Mouse (Mus musculus): Measurements from ENCODE around the gene Zfp786. TPM values are rescaled to one million over a fixed set of nuclear protein-coding genes. Genes with fewer than 3 reads are reported as not detected.
"Not testable (repeated sequence)": the region's sequence is repeated elsewhere in the genome, so short reads cannot be mapped to it uniquely, and the experiment has no call there.

Gene Zfp786
- polyA plus RNA-seq, 1 experiment from 2014 or later: 16.0 TPM

DNA sequence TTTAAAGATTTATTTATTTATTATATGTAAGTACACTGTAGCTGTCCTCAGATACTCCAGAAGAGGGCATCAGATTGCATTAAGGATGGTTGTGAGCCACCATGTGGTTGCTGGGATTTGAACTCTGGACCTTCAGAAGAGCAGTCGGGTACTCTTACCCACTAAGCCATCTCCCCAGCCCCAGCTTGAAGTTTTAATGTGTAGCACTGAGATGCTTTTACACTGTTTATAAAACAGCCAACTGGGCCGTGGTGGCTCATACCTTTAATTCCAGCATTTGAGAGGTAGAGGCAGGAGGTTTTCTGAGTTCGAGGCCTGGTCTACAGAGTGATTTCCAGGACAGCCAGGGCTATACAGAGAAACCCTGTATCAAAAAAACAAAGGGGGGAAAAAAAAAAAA lies 27.1 kb upstream of the Zfp786 start:
- not testable (repeated sequence) for H3K4me2 ChIP-seq (ENCODE audit: low read length); H3K4me3 ChIP-seq (replicated peaks; ENCODE audit: low read depth, low read length); H3K9ac ChIP-seq (replicated peaks; ENCODE audit: low read length); DNase-seq; ATAC-seq (ENCODE audit: low FRiP score, low TSS enrichment); H3K4me1 ChIP-seq (ENCODE audit: control insufficient read depth, insufficient read depth, low read length); H3K9me3 ChIP-seq (ENCODE audit: control insufficient read depth, low read length); H3K27me3 ChIP-seq (ENCODE audit: control insufficient read depth, insufficient read depth, low read length); H3K27ac ChIP-seq (replicated peaks; ENCODE audit: low read depth, low read length)
- 97% methylated on average over 3 of the region's 3 CpGs for WGBS
- peaks cover 37% of the 10 kb centered on the region for H3K36me3 ChIP-seq (ENCODE audit: control insufficient read depth, insufficient read depth, low read length)

DNA sequence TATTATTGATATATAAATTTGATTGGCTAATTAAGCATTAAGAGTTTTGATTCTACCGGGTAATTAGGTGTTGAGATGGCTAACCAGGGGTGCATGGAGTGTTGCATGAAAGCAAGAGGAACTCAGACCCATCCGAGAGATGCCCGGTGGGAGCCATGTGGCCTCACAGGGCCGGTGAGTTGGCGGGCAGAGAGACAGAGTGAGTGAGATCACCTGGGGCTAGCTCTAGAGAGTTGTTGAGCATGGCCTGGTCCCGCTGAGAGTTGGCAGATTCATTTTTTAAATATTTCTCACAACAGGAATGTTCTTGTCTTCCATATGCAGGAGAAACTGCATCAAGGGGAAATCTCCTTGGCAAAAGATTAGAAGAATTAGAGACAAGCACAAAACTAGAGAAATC lies 26.6 kb upstream of the Zfp786 start:
- 92% methylated on average over 6 of the region's 6 CpGs for WGBS
- H3K4me3 ChIP-seq (replicated peaks; ENCODE audit: low read depth, low read length): no peak overlapping the region
- peaks cover 33% of the 10 kb centered on the region for H3K36me3 ChIP-seq (ENCODE audit: control insufficient read depth, insufficient read depth, low read length)
- H3K9ac ChIP-seq (replicated peaks; ENCODE audit: low read length): no peak overlapping the region
- ATAC-seq (ENCODE audit: low FRiP score, low TSS enrichment) (no peak), DNase-seq (no peak)
- H3K4me1 ChIP-seq (ENCODE audit: control insufficient read depth, insufficient read depth, low read length): no peaks in the 10 kb centered on the region
- no peak overlapping the region for H3K27ac ChIP-seq (replicated peaks; ENCODE audit: low read depth, low read length)
- H3K4me2 ChIP-seq (ENCODE audit: low read length): no peak overlapping the region
- H3K27me3 ChIP-seq (ENCODE audit: control insufficient read depth, insufficient read depth, low read length): no peaks in the 10 kb centered on the region
- H3K9me3 ChIP-seq (ENCODE audit: control insufficient read depth, low read length): no peaks in the 10 kb centered on the region

DNA sequence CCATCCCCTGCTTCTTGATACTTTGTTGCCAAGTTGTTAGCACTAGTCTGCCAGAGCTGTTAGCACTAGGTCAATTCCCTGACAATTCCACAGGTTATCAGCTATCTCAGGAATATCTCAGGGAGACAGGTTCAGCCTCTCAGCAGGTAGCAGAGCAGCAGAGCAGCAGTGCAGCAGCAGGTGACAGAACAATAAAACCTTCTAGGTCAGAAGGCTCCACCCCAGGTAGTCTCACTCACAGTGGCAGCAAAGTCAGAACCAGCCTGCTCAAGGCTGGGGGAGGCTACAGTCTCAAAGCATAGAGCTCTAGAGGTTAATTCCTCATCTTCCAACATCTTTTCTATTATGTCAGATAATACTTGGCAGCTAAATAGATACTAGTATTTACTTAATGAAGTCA lies 15.1 kb upstream of the Zfp786 start:
- Histone ChIP-seq H3K4me3 (replicated peaks; ENCODE audit: low read depth, low read length) (no peak overlapping the region), H3K9ac (replicated peaks; ENCODE audit: low read length) (no peak overlapping the region), H3K27ac (replicated peaks; ENCODE audit: low read depth, low read length) (no peak overlapping the region), H3K36me3 (ENCODE audit: control insufficient read depth, insufficient read depth, low read length) (peaks cover 22% of the 10 kb centered on the region), H3K4me1 (ENCODE audit: control insufficient read depth, insufficient read depth, low read length) (no peaks in the 10 kb centered on the region), H3K27me3 (ENCODE audit: control insufficient read depth, insufficient read depth, low read length) (no peaks in the 10 kb centered on the region), H3K9me3 (ENCODE audit: control insufficient read depth, low read length) (no peaks in the 10 kb centered on the region), H3K4me2 (ENCODE audit: low read length) (no peak overlapping the region)
- ATAC-seq (ENCODE audit: low FRiP score, low TSS enrichment) (no peak), DNase-seq (no peak)

DNA sequence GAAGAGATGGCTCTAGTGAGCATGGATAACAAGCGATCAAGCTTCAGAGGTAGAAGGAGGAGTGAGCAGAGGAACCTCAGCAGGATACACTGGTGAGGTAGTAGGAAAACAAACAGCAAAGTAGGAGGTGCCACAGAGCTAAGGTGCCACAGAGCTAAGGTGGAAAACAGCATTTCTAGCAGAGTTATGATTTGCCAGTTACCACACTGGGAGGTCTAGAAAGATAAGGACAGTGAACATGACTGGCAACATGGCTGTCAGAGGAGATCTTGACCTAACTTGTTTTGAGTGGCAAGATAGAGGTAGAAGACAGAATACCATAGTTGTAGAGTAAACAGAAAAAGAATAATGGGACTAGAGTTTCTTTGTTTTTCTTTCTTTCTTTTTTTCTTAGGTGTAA lies 11.7 kb upstream of the Zfp786 start:
- no peak for ATAC-seq (ENCODE audit: low FRiP score, low TSS enrichment)
- Histone ChIP-seq H3K27me3 (ENCODE audit: control insufficient read depth, insufficient read depth, low read length) (no peaks in the 10 kb centered on the region), H3K9me3 (ENCODE audit: control insufficient read depth, low read length) (no peaks in the 10 kb centered on the region), H3K36me3 (ENCODE audit: control insufficient read depth, insufficient read depth, low read length) (peaks cover 29% of the 10 kb centered on the region), H3K27ac (replicated peaks; ENCODE audit: low read depth, low read length) (no peak overlapping the region), H3K4me2 (ENCODE audit: low read length) (no peak overlapping the region), H3K4me1 (ENCODE audit: control insufficient read depth, insufficient read depth, low read length) (peaks cover 7% of the 10 kb centered on the region; the same call in 1 of the 2 replicates), H3K9ac (replicated peaks; ENCODE audit: low read length) (no peak overlapping the region), H3K4me3 (replicated peaks; ENCODE audit: low read depth, low read length) (no peak overlapping the region)
- DNase-seq: no peak
- WGBS: 95% methylated on average over 1 of the region's 1 CpGs

DNA sequence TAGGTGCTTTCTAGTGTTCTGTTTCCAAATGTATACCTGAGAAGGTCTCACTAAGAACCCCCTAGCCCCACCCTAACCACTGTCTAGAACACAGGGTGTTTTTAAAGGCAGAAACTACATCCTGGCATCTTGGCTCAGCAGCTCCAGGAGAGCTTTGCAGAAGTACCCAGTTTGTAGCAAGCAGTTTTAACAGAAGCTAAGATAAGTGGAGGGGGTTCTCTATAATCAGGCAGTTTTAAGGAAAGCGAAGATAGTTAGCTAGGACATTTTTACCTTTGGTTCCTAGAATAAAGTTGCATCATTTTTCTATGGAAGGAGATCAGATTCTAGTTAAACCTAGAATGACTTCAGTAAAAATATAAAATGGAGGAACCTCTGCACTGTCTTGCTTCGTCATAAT lies 11.2 kb upstream of the Zfp786 start:
- DNase-seq (no peak), ATAC-seq (ENCODE audit: low FRiP score, low TSS enrichment) (no peak)
- no peak overlapping the region for H3K9ac ChIP-seq (replicated peaks; ENCODE audit: low read length)
- H3K36me3 ChIP-seq (ENCODE audit: control insufficient read depth, insufficient read depth, low read length): peaks cover 29% of the 10 kb centered on the region
- H3K27me3 ChIP-seq (ENCODE audit: control insufficient read depth, insufficient read depth, low read length): no peaks in the 10 kb centered on the region
- H3K27ac ChIP-seq (replicated peaks; ENCODE audit: low read depth, low read length): no peak overlapping the region
- H3K4me3 ChIP-seq (replicated peaks; ENCODE audit: low read depth, low read length): no peak overlapping the region
- H3K4me1 ChIP-seq (ENCODE audit: control insufficient read depth, insufficient read depth, low read length): peaks cover 11% of the 10 kb centered on the region; the same call in 1 of the 2 replicates
- H3K9me3 ChIP-seq (ENCODE audit: control insufficient read depth, low read length): no peaks in the 10 kb centered on the region
- no peak overlapping the region for H3K4me2 ChIP-seq (ENCODE audit: low read length)
- 95% methylated on average over 2 of the region's 2 CpGs for WGBS

DNA sequence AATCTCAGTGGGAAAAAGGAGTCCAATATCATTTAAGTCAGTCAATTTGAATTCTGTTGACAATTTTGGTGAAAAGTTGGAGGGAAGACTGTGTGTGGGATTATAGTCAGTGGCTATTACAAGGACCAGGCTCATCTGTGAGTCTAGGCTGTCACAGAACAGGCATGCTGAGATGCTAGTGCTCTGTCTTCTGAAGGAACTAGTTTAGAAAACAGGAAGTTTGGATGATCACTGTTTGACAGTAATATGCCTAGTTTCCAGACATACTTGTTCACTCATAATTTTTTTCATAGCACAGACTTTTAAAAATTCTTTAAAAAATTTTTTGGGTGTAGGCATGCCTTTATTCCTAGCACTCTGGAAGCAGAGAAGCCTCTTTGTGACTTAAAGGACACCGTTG lies 10.4 kb upstream of the Zfp786 start:
- Histone ChIP-seq H3K27ac (replicated peaks; ENCODE audit: low read depth, low read length) (no peak overlapping the region), H3K4me2 (ENCODE audit: low read length) (no peak overlapping the region), H3K9me3 (ENCODE audit: control insufficient read depth, low read length) (no peaks in the 10 kb centered on the region), H3K36me3 (ENCODE audit: control insufficient read depth, insufficient read depth, low read length) (peaks cover 24% of the 10 kb centered on the region), H3K9ac (replicated peaks; ENCODE audit: low read length) (no peak overlapping the region), H3K4me3 (replicated peaks; ENCODE audit: low read depth, low read length) (no peak overlapping the region), H3K4me1 (ENCODE audit: control insufficient read depth, insufficient read depth, low read length) (peaks cover 14% of the 10 kb centered on the region; the same call in 1 of the 2 replicates), H3K27me3 (ENCODE audit: control insufficient read depth, insufficient read depth, low read length) (no peaks in the 10 kb centered on the region)
- ATAC-seq (ENCODE audit: low FRiP score, low TSS enrichment) (no peak), DNase-seq (no peak)
- 94% methylated on average over 1 of the region's 1 CpGs for WGBS

DNA sequence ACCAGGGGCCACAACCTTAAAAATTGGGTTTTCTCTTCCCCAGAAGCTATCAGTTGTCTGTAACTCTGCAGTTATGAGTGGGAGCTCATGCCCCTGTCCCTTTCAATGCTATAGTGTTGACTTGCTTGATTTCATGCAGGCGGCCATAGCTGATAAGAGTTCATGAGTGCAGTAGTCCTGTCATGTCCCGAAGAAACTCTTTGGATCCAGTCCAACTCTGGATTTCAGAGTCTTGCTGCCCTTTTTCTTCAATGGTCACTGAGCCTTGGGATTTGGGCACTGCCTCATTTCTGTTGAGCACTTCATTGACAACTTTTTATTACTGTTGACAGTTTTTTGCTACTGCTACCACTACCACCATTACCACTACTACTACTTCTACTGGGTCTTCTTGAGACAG lies 7.0 kb upstream of the Zfp786 start:
- Histone ChIP-seq H3K27me3 (ENCODE audit: control insufficient read depth, insufficient read depth, low read length) (no peaks in the 10 kb centered on the region), H3K36me3 (ENCODE audit: control insufficient read depth, insufficient read depth, low read length) (peaks cover 17% of the 10 kb centered on the region), H3K27ac (replicated peaks; ENCODE audit: low read depth, low read length) (no peak overlapping the region), H3K4me3 (replicated peaks; ENCODE audit: low read depth, low read length) (no peak overlapping the region), H3K4me2 (ENCODE audit: low read length) (no peak overlapping the region; the same call in 1 of the 2 replicates), H3K9ac (replicated peaks; ENCODE audit: low read length) (no peak overlapping the region), H3K9me3 (ENCODE audit: control insufficient read depth, low read length) (no peaks in the 10 kb centered on the region), H3K4me1 (ENCODE audit: control insufficient read depth, insufficient read depth, low read length) (peaks cover 14% of the 10 kb centered on the region; the same call in 1 of the 2 replicates)
- ATAC-seq (ENCODE audit: low FRiP score, low TSS enrichment) (no peak), DNase-seq (no peak)
- WGBS: 85% methylated on average over 2 of the region's 2 CpGs

DNA sequence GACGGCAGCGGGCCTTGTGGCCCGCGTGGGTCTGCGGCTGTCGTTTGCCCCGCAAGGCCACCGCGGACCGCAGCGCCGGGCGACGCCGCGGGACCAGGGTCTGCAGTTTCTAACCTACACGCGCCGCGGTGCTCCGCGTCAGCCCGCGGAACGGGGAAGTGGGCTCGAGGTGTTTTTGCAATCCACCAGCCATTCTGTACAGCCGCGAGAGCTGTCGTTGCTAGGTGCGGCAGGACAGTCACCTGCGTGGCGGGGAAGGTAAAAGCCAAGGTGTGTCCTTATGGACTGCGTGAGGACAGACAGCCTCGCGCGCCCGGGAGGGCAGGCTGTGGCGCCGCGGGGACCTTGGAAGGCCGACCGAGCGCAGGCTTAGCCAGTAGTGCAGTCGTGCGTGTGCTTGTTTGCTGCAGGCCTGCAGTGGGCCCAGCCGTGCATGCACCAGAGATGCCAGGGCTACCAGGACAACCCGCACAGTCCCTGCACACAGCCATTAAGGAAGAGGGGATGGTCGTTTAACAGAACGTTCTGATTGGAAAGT lies 5.4 kb upstream of the Zfp786 start:
- peaks cover 10% of the 10 kb centered on the region for H3K36me3 ChIP-seq (ENCODE audit: control insufficient read depth, insufficient read depth, low read length)
- ATAC-seq (ENCODE audit: low FRiP score, low TSS enrichment) (peak; percentile 79), DNase-seq (peak; percentile 79)
- peak overlapping the region; percentile 84 for H3K4me2 ChIP-seq (ENCODE audit: low read length)
- H3K27ac ChIP-seq (replicated peaks; ENCODE audit: low read depth, low read length): peak overlapping the region; percentile 97
- H3K9ac ChIP-seq (replicated peaks; ENCODE audit: low read length): peak overlapping the region; percentile 95
- WGBS: under 1% methylated on average over 49 of the region's 49 CpGs
- peak overlapping the region; percentile 96 for H3K4me3 ChIP-seq (replicated peaks; ENCODE audit: low read depth, low read length)
- H3K4me1 ChIP-seq (ENCODE audit: control insufficient read depth, insufficient read depth, low read length): peaks cover 14% of the 10 kb centered on the region; the same call in 1 of the 2 replicates
- H3K9me3 ChIP-seq (ENCODE audit: control insufficient read depth, low read length): no peaks in the 10 kb centered on the region
- H3K27me3 ChIP-seq (ENCODE audit: control insufficient read depth, insufficient read depth, low read length): no peaks in the 10 kb centered on the region

DNA sequence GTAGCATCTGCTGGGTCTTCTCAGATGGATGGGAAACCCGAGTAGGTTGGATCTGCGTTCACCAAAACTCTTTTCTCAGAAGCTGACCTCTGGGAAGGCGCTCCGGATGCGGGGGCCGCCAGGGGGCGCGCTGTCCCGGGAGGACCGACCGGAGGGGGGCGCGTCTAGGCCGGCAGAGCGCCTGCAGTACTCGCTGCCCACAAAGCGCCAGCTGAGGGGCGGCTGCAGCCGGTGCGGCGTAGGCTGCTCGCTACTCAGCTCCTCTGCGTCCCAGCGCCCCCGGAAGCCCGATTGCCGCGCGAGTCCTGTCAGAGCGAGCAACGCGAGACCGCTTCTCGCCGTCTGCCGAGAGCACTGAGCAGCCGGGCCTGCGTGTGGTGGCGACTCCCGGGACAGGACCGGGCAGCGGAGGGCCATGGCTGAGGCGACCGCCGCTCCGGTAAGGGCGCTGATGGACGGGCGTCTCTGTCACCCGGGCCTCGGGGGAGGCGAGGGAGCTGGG lies 4.9 kb upstream of the Zfp786 start, which contains the start of gene Zfp398:
Gene Zfp398, plus strand, starts transcription at position 180 of the 502 bp plus-strand sequence.
- no peaks in the 10 kb centered on the region for H3K27me3 ChIP-seq (ENCODE audit: control insufficient read depth, insufficient read depth, low read length)
- peak within 1 kb of the TSS; percentile 96 for H3K4me3 ChIP-seq (replicated peaks; ENCODE audit: low read depth, low read length)
- H3K36me3 ChIP-seq (ENCODE audit: control insufficient read depth, insufficient read depth, low read length): peaks cover 5% of the 10 kb centered on the region
- H3K27ac ChIP-seq (replicated peaks; ENCODE audit: low read depth, low read length): peak within 1 kb of the TSS; percentile 97
- DNase-seq: peak; percentile 96
- under 1% methylated on average over 52 of the region's 52 CpGs for whole genome bisulfite sequencing
- H3K9me3 ChIP-seq (ENCODE audit: control insufficient read depth, low read length): no peaks in the 10 kb centered on the region
- peaks cover 14% of the 10 kb centered on the region; the same call in 1 of the 2 replicates for H3K4me1 ChIP-seq (ENCODE audit: control insufficient read depth, insufficient read depth, low read length)
- H3K9ac ChIP-seq (replicated peaks; ENCODE audit: low read length): peak within 1 kb of the TSS; percentile 95
- H3K4me2 ChIP-seq (ENCODE audit: low read length): peak within 1 kb of the TSS; percentile 84
- ATAC-seq (ENCODE audit: low FRiP score, low TSS enrichment): peak; percentile 94
